Mouse (Mus musculus) intestine, embryonic 16.5 days (tissue): ENCODE data around the gene Fanca. TPM values are rescaled to one million over a fixed set of nuclear protein-coding genes. Genes with fewer than 3 reads are reported as not detected.
A peak's percentile ranks its signal among the peaks of the same experiment; 100 is the strongest.

Experiments
- ATAC-seq: fragments of 200-750 bp; cut with Nextera tagmentation; 2 replicates; pipeline ENCODE4 v1.8.0; 2017; ENCODE audit warnings: moderate TSS enrichment, moderate library complexity
- H3K27ac ChIP-seq: fragments of 300-500 bp; sonication (generic); 2 replicates; pipeline ENCODE4 v1.5.1; 2014; ENCODE audit warnings: mild to moderate bottlenecking, low read length
- H3K27me3 ChIP-seq: fragments of 300-500 bp; sonication (generic); replicated peaks from 2 replicates; pipeline ENCODE4 v1.6.1; 2014; ENCODE audit warnings: low read length, control low read depth, mixed read lengths; ENCODE audit not compliant: control insufficient read depth, insufficient read depth
- H3K36me3 ChIP-seq: fragments of 300-500 bp; sonication (generic); 2 replicates; pipeline ENCODE4 v1.6.1; 2014; ENCODE audit warnings: low read length, control low read depth; ENCODE audit not compliant: control insufficient read depth, insufficient read depth
- H3K4me1 ChIP-seq: fragments of 300-500 bp; sonication (generic); 2 replicates; pipeline ENCODE4 v1.6.1; 2014; ENCODE audit warnings: low read length, control low read depth, mixed read lengths; ENCODE audit not compliant: control insufficient read depth, insufficient read depth
- H3K4me2 ChIP-seq: fragments of 300-500 bp; sonication (generic); 2 replicates; pipeline ENCODE4 v1.6.1; 2014; ENCODE audit warnings: low read depth, low read length, control low read depth
- H3K4me3 ChIP-seq: fragments of 300-500 bp; sonication (generic); 2 replicates; pipeline ENCODE4 v1.5.1; 2014; ENCODE audit warnings: mild to moderate bottlenecking, low read length
- H3K9ac ChIP-seq: fragments of 300-500 bp; sonication (generic); 2 replicates; pipeline ENCODE4 v1.6.1; 2014; ENCODE audit warnings: low read depth, low read length
- H3K9me3 ChIP-seq: fragments of 300-500 bp; sonication (generic); 2 replicates; pipeline ENCODE4 v1.6.1; 2016; ENCODE audit warnings: low read length, control low read depth; ENCODE audit not compliant: control insufficient read depth
- WGBS: fragments of 180-500 bp; shearing (Covaris S2); extraction: QIAGEN DNeasy Blood & Tissue Kit; methylation state at CpG from one replicate; pipeline ENCODE4 v1.1.7; 2014; 5-methylcytosine and 5-hydroxymethylcytosine counted together
- polyA plus RNA-seq: library from polyadenylated mRNA; unstranded; fragments of >200 nt; fragmentation: Nextera tagmentation; extraction: Ambion mirVana; gene quantifications from 2 replicates; pipeline ENCODE4 v1.2.1, GENCODE M21; 2015

The Fanca gene
- polyA plus RNA-seq, result 15.8 and 20.2 TPM in 2 replicates

- Histone ChIP-seq H3K9me3 (no peaks in the 10 kb centered on the region), H3K36me3 (no peaks in the 10 kb centered on the region), H3K4me2 (peak within 1 kb of the TSS; percentile 82), H3K27ac (peak within 1 kb of the TSS; percentile 31; the same call in 1 of the 2 replicates), H3K4me3 (peak within 1 kb of the TSS; percentile 76), H3K4me1 (peaks cover 2% of the 10 kb centered on the region; the same call in 1 of the 2 replicates), H3K9ac (peak within 1 kb of the TSS; percentile 75), H3K27me3 (no peaks in the 10 kb centered on the region)
- ATAC-seq, result peak; percentile 100
- WGBS, result under 1% methylated on average over 24 of the region's 24 CpGs
These were observed at the start of gene Fanca for GRCm38 (mm10) chr8:123318467-123318911. Gene Fanca (minus strand): TSS chr8:123318576.

- Histone ChIP-seq H3K4me2 (no peak overlapping the region), H3K4me1 (no peaks in the 10 kb centered on the region), H3K36me3 (no peaks in the 10 kb centered on the region), H3K27ac (no peak overlapping the region), H3K9me3 (no peaks in the 10 kb centered on the region), H3K4me3 (no peak overlapping the region), H3K9ac (no peak overlapping the region), H3K27me3 (no peaks in the 10 kb centered on the region)
- peak; percentile 56; the same call in 1 of the 2 replicates for ATAC-seq
- 48% methylated on average over 12 of the region's 12 CpGs for WGBS
These were observed 42.8 kb upstream of the Fanca start for GRCm38 (mm10) chr8:123361082-123361739.

DNA sequence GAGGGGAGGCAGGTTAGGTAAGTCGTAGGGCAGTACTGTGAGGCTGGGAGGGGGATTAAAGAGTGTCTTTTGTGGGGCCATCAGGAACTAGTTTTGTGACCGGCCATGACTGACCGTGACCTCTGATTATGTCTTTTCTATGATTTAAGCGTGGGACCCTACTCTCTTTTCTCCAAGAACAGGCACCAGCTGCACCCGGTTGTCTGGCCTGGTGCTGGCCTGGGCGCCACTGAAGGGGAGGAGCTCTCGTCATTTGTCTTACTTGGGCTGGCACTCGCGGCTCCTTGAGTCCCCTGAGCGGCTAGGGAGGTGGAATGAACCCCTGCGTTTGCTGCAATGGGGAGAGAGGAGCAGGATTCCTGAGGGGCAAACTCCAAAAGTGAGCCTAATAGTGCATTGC lies 34.8 kb upstream of the Fanca start:
- 0 out of 2 replicates have a peak, but pooled peaks cover 3% of the 10 kb centered on the region for H3K4me1 ChIP-seq
- H3K9ac ChIP-seq, result no peak overlapping the region
- H3K9me3 ChIP-seq, result no peaks in the 10 kb centered on the region
- no peak for ATAC-seq
- H3K4me3 ChIP-seq, result no peak overlapping the region
- 48% methylated on average over 11 of the region's 11 CpGs for WGBS
- H3K27me3 ChIP-seq, result no peaks in the 10 kb centered on the region
- H3K36me3 ChIP-seq, result no peaks in the 10 kb centered on the region
- no peak overlapping the region for H3K4me2 ChIP-seq
- no peak overlapping the region for H3K27ac ChIP-seq

DNA sequence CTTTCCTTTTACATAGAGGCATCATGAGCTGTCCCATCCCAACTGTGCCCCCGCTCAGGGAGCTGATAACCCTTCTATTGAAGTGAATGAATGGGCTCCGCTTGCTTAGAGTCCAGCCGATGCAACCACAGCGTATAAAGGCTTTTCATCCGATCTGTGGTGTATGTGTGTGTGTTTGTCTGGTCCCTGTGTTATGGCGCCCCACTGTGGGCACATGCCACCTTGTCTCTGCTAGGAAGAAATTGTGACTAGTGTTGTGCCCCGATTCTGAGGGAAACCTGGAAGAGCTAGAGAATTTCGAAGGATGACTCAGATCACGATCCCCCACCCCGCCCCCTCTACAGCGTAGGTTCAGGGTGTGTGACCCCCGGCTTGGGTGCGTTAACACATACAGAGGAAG lies 34.4 kb upstream of the Fanca start:
- peak; percentile 53 for ATAC-seq
- no peak overlapping the region for H3K4me3 ChIP-seq
- H3K4me2 ChIP-seq, result no peak overlapping the region
- H3K36me3 ChIP-seq, result no peaks in the 10 kb centered on the region
- 0 out of 2 replicates have a peak, but pooled peaks cover 3% of the 10 kb centered on the region for H3K4me1 ChIP-seq
- H3K9ac ChIP-seq, result no peak overlapping the region
- no peaks in the 10 kb centered on the region for H3K27me3 ChIP-seq
- no peaks in the 10 kb centered on the region for H3K9me3 ChIP-seq
- H3K27ac ChIP-seq, result no peak overlapping the region
- WGBS, result 51% methylated on average over 13 of the region's 13 CpGs

DNA sequence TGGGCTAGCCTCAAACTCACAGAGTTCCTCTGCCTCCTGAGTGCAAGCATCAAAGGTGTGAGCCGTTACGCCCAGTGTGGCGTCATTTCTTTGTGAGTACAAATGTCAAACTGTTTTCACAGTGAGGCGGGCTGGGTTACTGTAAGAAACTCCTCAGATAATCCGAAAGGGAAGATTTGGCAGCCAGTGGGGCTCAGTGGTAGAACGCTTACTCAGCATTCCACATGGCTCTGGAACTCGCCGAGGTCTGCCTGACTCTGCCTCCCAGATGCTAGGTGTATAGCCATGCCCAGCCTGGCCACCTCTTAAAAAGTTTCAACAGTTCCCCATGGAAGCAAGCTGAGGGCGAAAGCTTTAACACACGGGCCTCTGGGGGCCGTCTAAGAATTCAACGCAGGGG lies 33.7 kb upstream of the Fanca start:
- Histone ChIP-seq H3K9me3 (no peaks in the 10 kb centered on the region), H3K4me1 (0 out of 2 replicates have a peak, but pooled peaks cover 3% of the 10 kb centered on the region), H3K36me3 (no peaks in the 10 kb centered on the region), H3K4me2 (no peak overlapping the region), H3K4me3 (no peak overlapping the region), H3K9ac (no peak overlapping the region), H3K27me3 (no peaks in the 10 kb centered on the region), H3K27ac (no peak overlapping the region)
- WGBS, result 83% methylated on average over 12 of the region's 12 CpGs
- ATAC-seq, result no peak

DNA sequence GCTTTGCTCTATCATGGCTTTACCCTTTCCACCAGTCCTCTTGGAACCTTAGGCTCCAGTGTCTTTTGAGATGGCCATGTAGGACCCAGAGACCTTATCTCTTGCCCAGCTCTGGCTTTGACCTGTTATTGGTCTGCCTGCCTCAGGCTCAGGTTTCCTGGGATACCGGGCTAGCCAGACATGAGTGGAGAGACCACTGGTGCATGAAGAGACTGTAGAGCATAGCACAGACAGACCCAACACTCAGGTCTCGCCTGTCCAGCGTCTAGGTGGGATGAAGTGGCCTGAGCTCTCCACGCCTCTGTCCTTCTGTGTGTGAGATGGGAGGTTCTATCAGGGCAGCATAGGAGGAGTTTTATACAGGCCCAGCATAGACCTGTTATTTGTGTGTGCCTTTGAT lies 30.7 kb upstream of the Fanca start:
- Histone ChIP-seq H3K27me3 (no peaks in the 10 kb centered on the region), H3K27ac (no peak overlapping the region), H3K9me3 (no peaks in the 10 kb centered on the region), H3K4me2 (no peak overlapping the region), H3K9ac (no peak overlapping the region), H3K36me3 (no peaks in the 10 kb centered on the region), H3K4me1 (0 out of 2 replicates have a peak, but pooled peaks cover 3% of the 10 kb centered on the region), H3K4me3 (no peak overlapping the region)
- 86% methylated on average over 4 of the region's 4 CpGs for WGBS
- no peak for ATAC-seq

DNA sequence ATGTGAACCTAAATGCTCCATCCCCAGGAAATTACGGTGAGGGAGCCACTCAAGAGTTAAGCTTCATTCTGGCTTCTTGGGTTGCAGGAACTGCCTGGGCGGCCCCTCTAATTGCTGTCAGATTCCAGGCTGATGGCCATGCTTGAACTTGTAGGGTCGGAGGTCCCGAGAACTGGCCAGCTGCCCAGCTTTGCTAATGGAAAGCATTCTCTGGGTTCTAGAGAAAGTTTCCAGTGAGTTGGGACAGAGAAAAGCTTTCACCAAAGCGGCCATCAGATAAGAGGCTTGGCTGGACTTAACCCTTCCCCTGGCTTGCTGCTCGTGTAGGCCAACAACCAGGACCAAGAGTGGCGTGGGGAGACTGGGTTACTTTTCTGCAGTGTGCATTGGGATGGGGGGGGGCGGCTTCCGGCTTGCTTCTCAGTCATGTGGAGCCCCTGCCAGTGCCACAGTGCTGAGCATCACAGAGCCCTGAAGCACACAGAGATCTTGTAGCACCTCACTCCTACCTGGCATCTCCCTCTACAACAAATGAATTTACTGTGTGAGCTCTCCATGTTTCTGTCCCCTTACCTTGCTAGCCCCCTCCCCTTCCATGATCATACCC lies 30.0 kb upstream of the Fanca start:
- Histone ChIP-seq H3K4me2 (no peak overlapping the region), H3K9ac (no peak overlapping the region), H3K4me3 (no peak overlapping the region), H3K4me1 (0 out of 2 replicates have a peak, but pooled peaks cover 3% of the 10 kb centered on the region), H3K27ac (no peak overlapping the region), H3K9me3 (no peaks in the 10 kb centered on the region), H3K27me3 (no peaks in the 10 kb centered on the region), H3K36me3 (no peaks in the 10 kb centered on the region)
- 0 out of 2 replicates have a peak, but pooled peaks have one; percentile 48 for ATAC-seq
- 44% methylated on average over 9 of the region's 9 CpGs for WGBS

DNA sequence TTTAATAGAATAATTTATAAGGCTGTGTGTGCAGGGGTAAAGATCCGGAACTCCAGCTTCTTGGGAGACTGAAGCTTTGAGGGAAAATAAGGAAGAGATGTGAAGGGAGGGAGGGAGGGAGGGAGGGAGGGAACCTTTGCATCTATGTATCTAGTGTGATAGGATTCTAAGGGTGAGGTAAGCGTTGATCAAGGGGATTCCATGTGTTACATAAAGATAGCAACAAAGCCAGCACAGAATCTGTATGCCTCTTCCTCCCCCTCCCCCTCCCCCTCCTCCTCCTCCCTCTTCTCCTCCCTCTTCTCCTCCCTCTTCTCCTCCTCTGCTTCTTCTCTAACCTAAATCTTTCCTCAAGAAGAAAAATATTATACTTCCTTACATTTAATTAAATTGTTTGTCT lies 28.9 kb upstream of the Fanca start:
- H3K27me3 ChIP-seq, result no peaks in the 10 kb centered on the region
- WGBS, result 66% methylated on average over 2 of the region's 2 CpGs
- H3K9ac ChIP-seq, result no peak overlapping the region
- no peak overlapping the region for H3K27ac ChIP-seq
- no peak overlapping the region for H3K4me2 ChIP-seq
- 0 out of 2 replicates have a peak, but pooled peaks cover 2% of the 10 kb centered on the region for H3K4me1 ChIP-seq
- no peaks in the 10 kb centered on the region for H3K36me3 ChIP-seq
- H3K9me3 ChIP-seq, result no peaks in the 10 kb centered on the region
- H3K4me3 ChIP-seq, result no peak overlapping the region
- no peak for ATAC-seq

GRCm38 (mm10) chr8:123345856-123346255 lies 27.5 kb upstream of the Fanca start:
- H3K36me3 ChIP-seq, result no peaks in the 10 kb centered on the region
- H3K27ac ChIP-seq, result no peak overlapping the region
- H3K4me2 ChIP-seq, result no peak overlapping the region
- no peaks in the 10 kb centered on the region for H3K9me3 ChIP-seq
- H3K27me3 ChIP-seq, result no peaks in the 10 kb centered on the region
- 67% methylated on average over 6 of the region's 6 CpGs for WGBS
- no peaks in the 10 kb centered on the region for H3K4me1 ChIP-seq
- no peak for ATAC-seq
- no peak overlapping the region for H3K9ac ChIP-seq
- no peak overlapping the region for H3K4me3 ChIP-seq
